Mouse (Mus musculus) stomach, embryonic 14.5 days (tissue): ENCODE data around the gene Pcdh11x. TPM values are rescaled to one million over a fixed set of nuclear protein-coding genes. Genes with fewer than 3 reads are reported as not detected.

Experiments used
- ATAC-seq: fragments of 200-750 bp; cut with Nextera tagmentation; 2 replicates; pipeline ENCODE4 v1.8.0; 2017; ENCODE audit warnings: low read depth, moderate TSS enrichment; ENCODE audit not compliant: insufficient number of reproducible peaks, insufficient read depth, low FRiP score
- H3K27ac ChIP-seq: fragments of 300-500 bp; sonication (generic); 2 replicates; pipeline ENCODE4 v1.5.1; 2014; ENCODE audit warnings: mild to moderate bottlenecking, low read length, moderate library complexity, mixed read lengths
- H3K27me3 ChIP-seq: fragments of 300-500 bp; sonication (generic); 2 replicates; pipeline ENCODE4 v1.6.1; 2014; ENCODE audit warnings: low read length, control low read depth, mixed read lengths; ENCODE audit not compliant: control insufficient read depth, insufficient read depth
- H3K36me3 ChIP-seq: fragments of 300-500 bp; sonication (generic); 2 replicates; pipeline ENCODE4 v1.6.1; 2014; ENCODE audit warnings: mild to moderate bottlenecking, control low read depth, low read length, moderate library complexity, mixed read lengths; ENCODE audit not compliant: control insufficient read depth, insufficient read depth
- H3K4me1 ChIP-seq: fragments of 300-500 bp; sonication (generic); 2 replicates; pipeline ENCODE4 v1.6.1; 2014; ENCODE audit warnings: low read length, control low read depth, mixed read lengths; ENCODE audit not compliant: control insufficient read depth, insufficient read depth
- H3K4me2 ChIP-seq: fragments of 300-500 bp; sonication (generic); replicated peaks from 2 replicates; pipeline ENCODE4 v1.6.1; 2014; ENCODE audit warnings: low read depth, low read length, control low read depth
- H3K4me3 ChIP-seq: fragments of 300-500 bp; sonication (generic); 2 replicates; pipeline ENCODE4 v1.5.1; 2014; ENCODE audit warnings: low read depth, low read length, control low read depth
- H3K9ac ChIP-seq: fragments of 300-500 bp; sonication (generic); replicated peaks from 2 replicates; pipeline ENCODE4 v1.6.1; 2014; ENCODE audit warnings: low read depth, mild to moderate bottlenecking, control low read depth, low read length, moderate library complexity, mixed read lengths
- H3K9me3 ChIP-seq: fragments of 300-500 bp; sonication (generic); 2 replicates; pipeline ENCODE4 v1.6.1; 2016; ENCODE audit warnings: low read depth, low read length, control low read depth; ENCODE audit not compliant: control insufficient read depth
- WGBS: fragments of 180-500 bp; shearing (Covaris S2); extraction: QIAGEN DNeasy Blood & Tissue Kit; methylation state at CpG from one replicate; pipeline ENCODE4 v1.1.7; 2014; 5-methylcytosine and 5-hydroxymethylcytosine counted together
- polyA plus RNA-seq: library from polyadenylated mRNA; unstranded; fragments of >200 nt; fragmentation: Nextera tagmentation; extraction: Ambion mirVana; gene quantifications from 2 replicates; pipeline ENCODE4 v1.2.1, GENCODE M21; 2014

Gene Pcdh11x
- polyA plus RNA-seq, 1 experiment from 2014 or later: 16.2 TPM

- 81% methylated on average over 3 of the region's 3 CpGs for WGBS
- ATAC-seq: no peak
- Histone ChIP-seq H3K27ac (no peak overlapping the region), H3K36me3 (no peaks in the 10 kb centered on the region), H3K9ac (no peak overlapping the region), H3K4me2 (no peak overlapping the region), H3K9me3 (no peaks in the 10 kb centered on the region), H3K4me1 (no peaks in the 10 kb centered on the region), H3K27me3 (no peaks in the 10 kb centered on the region), H3K4me3 (no peak overlapping the region)
These were observed 654.5 kb downstream of the Pcdh11x start for GRCm38 (mm10) chrX:120944556-120944955.

Other genes with a start within 250 kb of the Pcdh11x start
- gene H2afb3, start 22.8 kb downstream of the Pcdh11x start, polyA plus RNA-seq: not detected in 2 replicates